Mouse (Mus musculus): ENCODE measurements at regions not wholly inside any gene's neighbourhood (a gene's known extent, or its start where the extent isn't known, plus 50 kb on each side); places are given as distances from the start of the nearest gene placed in this dataset.

GRCm38 (mm10) chr8:102845362-102845761 lies 59.9 kb upstream of the Cdh11 start:
- Histone ChIP-seq H3K9ac (replicated peaks; ENCODE audit: low read length) (no peak overlapping the region), H3K9me3 (replicated peaks; ENCODE audit: control insufficient read depth, low read length) (no peaks in the 10 kb centered on the region), H3K4me1 (ENCODE audit: control insufficient read depth, insufficient read depth, low read length) (no peaks in the 10 kb centered on the region), H3K27ac (replicated peaks; ENCODE audit: low read depth, low read length) (no peak overlapping the region), H3K27me3 (ENCODE audit: control insufficient read depth, insufficient read depth, low read length) (no peaks in the 10 kb centered on the region), H3K4me3 (ENCODE audit: low read depth, low read length) (no peak overlapping the region), H3K4me2 (ENCODE audit: low read depth, low read length) (no peak overlapping the region), H3K36me3 (replicated peaks; ENCODE audit: control insufficient read depth, insufficient read depth, low read depth, low read length) (no peaks in the 10 kb centered on the region)
- DNase-seq (ENCODE audit: low spot score) (no peak), ATAC-seq (replicated peaks; ENCODE audit: insufficient number of reproducible peaks, low FRiP score, low TSS enrichment, low read depth) (no peak)

GRCm38 (mm10) chr8:102860021-102860420 lies 74.6 kb upstream of the Cdh11 start:
- WGBS, result 81% methylated on average over 1 of the region's 1 CpGs
- no peak overlapping the region for H3K4me2 ChIP-seq (ENCODE audit: low read depth, low read length)
- H3K9me3 ChIP-seq (replicated peaks; ENCODE audit: control insufficient read depth, low read length), result no peaks in the 10 kb centered on the region

GRCm38 (mm10) chr8:102899525-102899924 lies 114.1 kb upstream of the Cdh11 start:
- H3K4me2 ChIP-seq (ENCODE audit: low read depth, low read length), result no peak overlapping the region
- no peaks in the 10 kb centered on the region for H3K9me3 ChIP-seq (replicated peaks; ENCODE audit: control insufficient read depth, low read length)
- no peaks in the 10 kb centered on the region for H3K36me3 ChIP-seq (replicated peaks; ENCODE audit: control insufficient read depth, insufficient read depth, low read depth, low read length)
- no peak overlapping the region for H3K4me3 ChIP-seq (ENCODE audit: low read depth, low read length)
- no peak overlapping the region for H3K9ac ChIP-seq (replicated peaks; ENCODE audit: low read length)
- no peaks in the 10 kb centered on the region for H3K27me3 ChIP-seq (ENCODE audit: control insufficient read depth, insufficient read depth, low read length)
- 79% methylated on average over 2 of the region's 2 CpGs for WGBS
- no peaks in the 10 kb centered on the region for H3K4me1 ChIP-seq (ENCODE audit: control insufficient read depth, insufficient read depth, low read length)
- no peak for ATAC-seq (replicated peaks; ENCODE audit: insufficient number of reproducible peaks, low FRiP score, low TSS enrichment, low read depth)
- H3K27ac ChIP-seq (replicated peaks; ENCODE audit: low read depth, low read length), result no peak overlapping the region
- no peak for DNase-seq (ENCODE audit: low spot score)

More at GRCm38 (mm10) chr8:102860021-102860420, 74.6 kb upstream of the Cdh11 start:
- no peak overlapping the region for H3K4me3 ChIP-seq (ENCODE audit: low read depth, low read length)
- no peaks in the 10 kb centered on the region for H3K27me3 ChIP-seq (ENCODE audit: control insufficient read depth, insufficient read depth, low read length)
- ATAC-seq (replicated peaks; ENCODE audit: insufficient number of reproducible peaks, low FRiP score, low TSS enrichment, low read depth) (no peak), DNase-seq (ENCODE audit: low spot score) (no peak)
- H3K36me3 ChIP-seq (replicated peaks; ENCODE audit: control insufficient read depth, insufficient read depth, low read depth, low read length), result no peaks in the 10 kb centered on the region
- H3K27ac ChIP-seq (replicated peaks; ENCODE audit: low read depth, low read length), result no peak overlapping the region
- no peaks in the 10 kb centered on the region for H3K4me1 ChIP-seq (ENCODE audit: control insufficient read depth, insufficient read depth, low read length)
- no peak overlapping the region for H3K9ac ChIP-seq (replicated peaks; ENCODE audit: low read length)

GRCm38 (mm10) chr8:102900662-102901061 lies 115.2 kb upstream of the Cdh11 start:
- H3K36me3 ChIP-seq (replicated peaks; ENCODE audit: control insufficient read depth, insufficient read depth, low read depth, low read length), result no peaks in the 10 kb centered on the region
- no peaks in the 10 kb centered on the region for H3K4me1 ChIP-seq (ENCODE audit: control insufficient read depth, insufficient read depth, low read length)
- WGBS, result 41% methylated on average over 5 of the region's 5 CpGs
- no peak overlapping the region for H3K27ac ChIP-seq (replicated peaks; ENCODE audit: low read depth, low read length)
- no peaks in the 10 kb centered on the region for H3K27me3 ChIP-seq (ENCODE audit: control insufficient read depth, insufficient read depth, low read length)
- DNase-seq (ENCODE audit: low spot score), result peak; percentile 39
- H3K4me3 ChIP-seq (ENCODE audit: low read depth, low read length), result no peak overlapping the region
- no peak overlapping the region for H3K4me2 ChIP-seq (ENCODE audit: low read depth, low read length)
- no peak for ATAC-seq (replicated peaks; ENCODE audit: insufficient number of reproducible peaks, low FRiP score, low TSS enrichment, low read depth)
- H3K9ac ChIP-seq (replicated peaks; ENCODE audit: low read length), result no peak overlapping the region
- H3K9me3 ChIP-seq (replicated peaks; ENCODE audit: control insufficient read depth, low read length), result no peaks in the 10 kb centered on the region

- H3K9me3 ChIP-seq (replicated peaks; ENCODE audit: control insufficient read depth, low read length), result no peaks in the 10 kb centered on the region
- H3K4me3 ChIP-seq (ENCODE audit: low read depth, low read length), result no peak overlapping the region
- H3K4me2 ChIP-seq (ENCODE audit: low read depth, low read length), result no peak overlapping the region
- H3K36me3 ChIP-seq (replicated peaks; ENCODE audit: control insufficient read depth, insufficient read depth, low read depth, low read length), result no peaks in the 10 kb centered on the region
- ATAC-seq (replicated peaks; ENCODE audit: insufficient number of reproducible peaks, low FRiP score, low TSS enrichment, low read depth), result no peak
- no peak overlapping the region for H3K9ac ChIP-seq (replicated peaks; ENCODE audit: low read length)
- peak; percentile 8 for DNase-seq (ENCODE audit: low spot score)
- WGBS, result 29% methylated on average over 2 of the region's 2 CpGs
- H3K27ac ChIP-seq (replicated peaks; ENCODE audit: low read depth, low read length), result no peak overlapping the region
- no peaks in the 10 kb centered on the region for H3K4me1 ChIP-seq (ENCODE audit: control insufficient read depth, insufficient read depth, low read length)
- no peaks in the 10 kb centered on the region for H3K27me3 ChIP-seq (ENCODE audit: control insufficient read depth, insufficient read depth, low read length)
Measured at GRCm38 (mm10) chr8:102907444-102907843, 122.0 kb upstream of the Cdh11 start.

GRCm38 (mm10) chr8:102931342-102931835 lies 145.9 kb upstream of the Cdh11 start:
- H3K36me3 ChIP-seq (replicated peaks; ENCODE audit: control insufficient read depth, insufficient read depth, low read depth, low read length), result no peaks in the 10 kb centered on the region
- no peak overlapping the region for H3K9ac ChIP-seq (replicated peaks; ENCODE audit: low read length)
- no peak overlapping the region for H3K4me3 ChIP-seq (ENCODE audit: low read depth, low read length)
- 26% methylated on average over 3 of the region's 3 CpGs for WGBS
- H3K9me3 ChIP-seq (replicated peaks; ENCODE audit: control insufficient read depth, low read length), result no peaks in the 10 kb centered on the region
- H3K4me2 ChIP-seq (ENCODE audit: low read depth, low read length), result no peak overlapping the region
- ATAC-seq (replicated peaks; ENCODE audit: insufficient number of reproducible peaks, low FRiP score, low TSS enrichment, low read depth) (no peak), DNase-seq (ENCODE audit: low spot score) (peak; percentile 15)
- no peaks in the 10 kb centered on the region for H3K27me3 ChIP-seq (ENCODE audit: control insufficient read depth, insufficient read depth, low read length)
- no peaks in the 10 kb centered on the region for H3K4me1 ChIP-seq (ENCODE audit: control insufficient read depth, insufficient read depth, low read length)
- H3K27ac ChIP-seq (replicated peaks; ENCODE audit: low read depth, low read length), result no peak overlapping the region

GRCm38 (mm10) chr8:102938771-102939170 lies 153.3 kb upstream of the Cdh11 start:
- H3K27me3 ChIP-seq (ENCODE audit: control insufficient read depth, insufficient read depth, low read length), result no peaks in the 10 kb centered on the region
- H3K27ac ChIP-seq (replicated peaks; ENCODE audit: low read depth, low read length), result no peak overlapping the region
- H3K4me2 ChIP-seq (ENCODE audit: low read depth, low read length), result no peak overlapping the region
- ATAC-seq (replicated peaks; ENCODE audit: insufficient number of reproducible peaks, low FRiP score, low TSS enrichment, low read depth) (no peak), DNase-seq (ENCODE audit: low spot score) (no peak)
- H3K4me3 ChIP-seq (ENCODE audit: low read depth, low read length), result no peak overlapping the region
- H3K9me3 ChIP-seq (replicated peaks; ENCODE audit: control insufficient read depth, low read length), result no peaks in the 10 kb centered on the region
- H3K4me1 ChIP-seq (ENCODE audit: control insufficient read depth, insufficient read depth, low read length), result no peaks in the 10 kb centered on the region
- WGBS, result 91% methylated on average over 2 of the region's 2 CpGs
- no peaks in the 10 kb centered on the region for H3K36me3 ChIP-seq (replicated peaks; ENCODE audit: control insufficient read depth, insufficient read depth, low read depth, low read length)
- H3K9ac ChIP-seq (replicated peaks; ENCODE audit: low read length), result no peak overlapping the region

- no peaks in the 10 kb centered on the region for H3K36me3 ChIP-seq (replicated peaks; ENCODE audit: control insufficient read depth, insufficient read depth, low read depth, low read length)
- ATAC-seq (replicated peaks; ENCODE audit: insufficient number of reproducible peaks, low FRiP score, low TSS enrichment, low read depth) (no peak), DNase-seq (ENCODE audit: low spot score) (no peak)
- H3K9me3 ChIP-seq (replicated peaks; ENCODE audit: control insufficient read depth, low read length), result no peaks in the 10 kb centered on the region
- no peak overlapping the region for H3K4me2 ChIP-seq (ENCODE audit: low read depth, low read length)
- no peak overlapping the region for H3K27ac ChIP-seq (replicated peaks; ENCODE audit: low read depth, low read length)
- H3K4me3 ChIP-seq (ENCODE audit: low read depth, low read length), result no peak overlapping the region
- no peaks in the 10 kb centered on the region for H3K4me1 ChIP-seq (ENCODE audit: control insufficient read depth, insufficient read depth, low read length)
- WGBS, result 90% methylated on average over 5 of the region's 5 CpGs
- no peak overlapping the region for H3K9ac ChIP-seq (replicated peaks; ENCODE audit: low read length)
- H3K27me3 ChIP-seq (ENCODE audit: control insufficient read depth, insufficient read depth, low read length), result no peaks in the 10 kb centered on the region
Measured at GRCm38 (mm10) chr8:102945546-102945945, 160.1 kb upstream of the Cdh11 start.

Data from embryonic facial prominence, embryonic 11.5 days (tissue).